ENCODE assay signal across 8 mouse cellular contexts in the genomic region with DNA sequence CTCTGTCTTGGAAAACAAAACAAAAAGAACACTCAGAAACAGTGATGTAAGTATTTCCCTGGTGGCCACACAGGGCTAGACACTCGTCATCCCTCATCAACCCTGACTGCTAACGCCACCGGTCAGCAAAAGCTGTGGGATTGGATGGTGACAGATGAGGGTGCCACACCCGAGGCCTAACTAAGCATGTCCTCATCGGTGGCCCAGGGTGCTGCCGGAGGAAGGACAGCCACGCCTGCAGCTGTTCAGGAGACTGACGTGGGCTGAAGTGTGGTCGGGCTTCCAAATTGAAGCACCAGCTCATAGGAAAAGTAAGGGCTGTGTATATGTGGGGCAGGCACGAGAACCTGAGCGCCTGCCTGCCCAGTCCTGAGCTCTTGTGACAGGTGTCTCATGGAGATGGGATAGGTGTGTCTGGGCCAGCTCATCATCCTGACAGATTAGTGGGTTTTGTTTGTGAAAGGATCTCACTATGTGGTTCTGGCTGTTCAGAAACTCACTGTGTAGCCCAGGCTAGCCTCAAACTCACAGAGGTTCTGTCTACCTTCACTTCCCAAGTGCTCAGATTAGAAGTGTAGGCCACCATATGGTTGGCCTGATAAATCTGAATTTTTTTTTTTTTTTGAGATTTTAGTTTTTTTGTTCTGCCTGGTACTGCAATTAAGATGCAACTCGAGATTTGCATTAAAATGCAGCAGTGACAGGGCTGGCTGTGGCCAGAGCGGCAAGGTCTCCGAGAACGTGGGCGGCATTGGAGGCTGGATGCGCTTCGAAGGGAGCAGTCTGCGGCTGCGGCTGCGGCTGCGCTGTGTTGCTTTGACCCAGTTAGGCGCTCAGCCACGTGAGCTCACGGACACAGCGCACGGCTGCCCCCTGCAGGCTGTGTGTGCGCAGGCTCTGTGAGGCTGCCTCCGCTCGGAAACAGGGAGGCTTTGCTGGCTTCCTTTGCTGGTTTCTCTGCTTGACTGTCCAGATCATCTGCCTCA. TPM values are rescaled to one million over a fixed set of nuclear protein-coding genes. Genes with fewer than 3 reads are reported as not detected.
A peak's percentile ranks its signal among the peaks of the same experiment; 100 is the strongest.
DNase-seq lines count a peak whose midpoint lies in the region; ATAC-seq lines count a peak whose summit lies in the region.

No protein-coding gene starts in this region.

- peak overlapping the region; percentile 21; the same call in 1 of the 2 replicates for H3K4me2 ChIP-seq in embryonic facial prominence, embryonic 11.5 days (ENCODE audit: low read depth, low read length)
- H3K4me2 ChIP-seq in limb, embryonic 12.5 days: peak overlapping the region; percentile 40
- H3K4me2 ChIP-seq in midbrain, embryonic 15.5 days: peak overlapping the region; percentile 36

- peak; percentile 80 for DNase-seq in 3134 (ENCODE audit: extremely low read depth, insufficient read length, low spot score)
- peak; percentile 93 for DNase-seq in adrenal gland, postnatal 14 days
- peak; percentile 93 for DNase-seq in embryonic facial prominence, embryonic 11.5 days (ENCODE audit: low spot score)
- DNase-seq in heart, adult 18-20 months: peak; percentile 91 to 92
- peak; percentile 89 for DNase-seq in kidney, adult 18-20 months
- peak; percentile 70 to 81 for DNase-seq in spleen, adult 18-20 months

- peak; percentile 83 for ATAC-seq in embryonic facial prominence, embryonic 11.5 days (replicated peaks; ENCODE audit: insufficient number of reproducible peaks, low FRiP score, low TSS enrichment, low read depth)
- peak; percentile 73 for ATAC-seq in limb, embryonic 12.5 days (ENCODE audit: insufficient number of reproducible peaks, insufficient read depth, low FRiP score, low TSS enrichment, low read depth)
- peak; percentile 95 for ATAC-seq in midbrain, embryonic 15.5 days (replicated peaks)

- 33% methylated on average over 30 of the region's 30 CpGs for WGBS in embryonic facial prominence, embryonic 11.5 days
- 33% methylated on average over 30 of the region's 30 CpGs for whole genome bisulfite sequencing in limb, embryonic 12.5 days
- WGBS in midbrain, embryonic 15.5 days: 33% methylated on average over 30 of the region's 30 CpGs

- no peak overlapping the region; the same call in 1 of the 2 replicates for H3K9ac ChIP-seq in embryonic facial prominence, embryonic 11.5 days (replicated peaks; ENCODE audit: low read length)
- no peak overlapping the region; the same call in 1 of the 2 replicates for H3K9ac ChIP-seq in limb, embryonic 12.5 days (replicated peaks)
- peak overlapping the region; percentile 6; the same call in 1 of the 2 replicates for H3K9ac ChIP-seq in midbrain, embryonic 15.5 days

- no peak overlapping the region for H3K27ac ChIP-seq in embryonic facial prominence, embryonic 11.5 days (replicated peaks; ENCODE audit: low read depth, low read length)
- H3K27ac ChIP-seq in limb, embryonic 12.5 days: 0 out of 2 replicates have a peak overlapping the region, but pooled peaks have one; percentile 4
- H3K27ac ChIP-seq in midbrain, embryonic 15.5 days: peak overlapping the region; percentile 61

- H3K4me1 ChIP-seq in embryonic facial prominence, embryonic 11.5 days (ENCODE audit: control insufficient read depth, insufficient read depth, low read length): no peaks in the 10 kb centered on the region
- H3K4me1 ChIP-seq in limb, embryonic 12.5 days (replicated peaks): peaks cover 4% of the 10 kb centered on the region; the same call in 1 of the 2 replicates
- H3K4me1 ChIP-seq in midbrain, embryonic 15.5 days: peaks cover 9% of the 10 kb centered on the region

- no peaks in the 10 kb centered on the region for H3K27me3 ChIP-seq in embryonic facial prominence, embryonic 11.5 days (ENCODE audit: control insufficient read depth, insufficient read depth, low read length)
- H3K27me3 ChIP-seq in limb, embryonic 12.5 days: no peaks in the 10 kb centered on the region
- H3K27me3 ChIP-seq in midbrain, embryonic 15.5 days (replicated peaks): no peaks in the 10 kb centered on the region

- H3K4me3 ChIP-seq in embryonic facial prominence, embryonic 11.5 days (ENCODE audit: low read depth, low read length): no peak overlapping the region
- no peak overlapping the region for H3K4me3 ChIP-seq in limb, embryonic 12.5 days (replicated peaks)
- H3K4me3 ChIP-seq in midbrain, embryonic 15.5 days: peak overlapping the region; percentile 8

- H3K36me3 ChIP-seq in embryonic facial prominence, embryonic 11.5 days (replicated peaks; ENCODE audit: control insufficient read depth, insufficient read depth, low read depth, low read length): no peaks in the 10 kb centered on the region
- H3K36me3 ChIP-seq in limb, embryonic 12.5 days: peaks cover 42% of the 10 kb centered on the region
- H3K36me3 ChIP-seq in midbrain, embryonic 15.5 days (replicated peaks): no peaks in the 10 kb centered on the region

- H3K9me3 ChIP-seq in embryonic facial prominence, embryonic 11.5 days (replicated peaks; ENCODE audit: control insufficient read depth, low read length): no peaks in the 10 kb centered on the region
- H3K9me3 ChIP-seq in limb, embryonic 12.5 days: no peaks in the 10 kb centered on the region
- H3K9me3 ChIP-seq in midbrain, embryonic 15.5 days: no peaks in the 10 kb centered on the region

RNA-seq across cellular contexts. Expression of gene Apopt1, which starts 19.1 kb away (rescaled TPM):
- total RNA-seq in adrenal gland, postnatal 14 days (2021): 72.5 and 73.3 TPM in 2 replicates
- 55.2 and 57.7 TPM in 2 replicates for polyA plus RNA-seq in embryonic facial prominence, embryonic 11.5 days (2014; fragmentation: Nextera tagmentation; extraction: Ambion mirVana)
- total RNA-seq in heart, adult 18-20 months (2021): 10 to 100 TPM; 33.9 to 36.8 TPM
- 59.3 and 63.8 TPM in 2 replicates for polyA plus RNA-seq in limb, embryonic 12.5 days (2016; fragmentation: Nextera tagmentation; extraction: Ambion mirVana)
- 51.9 and 55.3 TPM in 2 replicates for polyA plus RNA-seq in midbrain, embryonic 15.5 days (2015; fragmentation: Nextera tagmentation; extraction: Ambion mirVana)

RNA-seq across cellular contexts. Expression of gene Bag5, which starts 19.1 kb away (rescaled TPM):
- 32.5 and 34.6 TPM in 2 replicates for total RNA-seq in adrenal gland, postnatal 14 days (2021)
- polyA plus RNA-seq in embryonic facial prominence, embryonic 11.5 days (2014; fragmentation: Nextera tagmentation; extraction: Ambion mirVana): 56.8 and 59.8 TPM in 2 replicates
- 10 to 100 TPM; 19.7 to 26.3 TPM for total RNA-seq in heart, adult 18-20 months (2021)
- polyA plus RNA-seq in limb, embryonic 12.5 days (2016; fragmentation: Nextera tagmentation; extraction: Ambion mirVana): 60.5 and 60.9 TPM in 2 replicates
- polyA plus RNA-seq in midbrain, embryonic 15.5 days (2015; fragmentation: Nextera tagmentation; extraction: Ambion mirVana): 71.7 and 73.1 TPM in 2 replicates

RNA-seq across cellular contexts. Expression of gene Klc1, which starts 26.5 kb away (rescaled TPM):
- 99.9 and 115 TPM in 2 replicates for total RNA-seq in adrenal gland, postnatal 14 days (2021)
- polyA plus RNA-seq in embryonic facial prominence, embryonic 11.5 days (2014; fragmentation: Nextera tagmentation; extraction: Ambion mirVana): 132 and 143 TPM in 2 replicates
- total RNA-seq in heart, adult 18-20 months (2021): 10 to 100 TPM; 77.1 to 83.0 TPM
- polyA plus RNA-seq in limb, embryonic 12.5 days (2016; fragmentation: Nextera tagmentation; extraction: Ambion mirVana): 114 and 121 TPM in 2 replicates
- 661 and 666 TPM in 2 replicates for polyA plus RNA-seq in midbrain, embryonic 15.5 days (2015; fragmentation: Nextera tagmentation; extraction: Ambion mirVana)

RNA-seq across cellular contexts. Expression of gene Trmt61a, which starts 54.2 kb away (rescaled TPM):
- 14.2 and 15.5 TPM in 2 replicates for total RNA-seq in adrenal gland, postnatal 14 days (2021)
- 3.8 and 5.4 TPM in 2 replicates for polyA plus RNA-seq in embryonic facial prominence, embryonic 11.5 days (2014; fragmentation: Nextera tagmentation; extraction: Ambion mirVana)
- 1 to 10 TPM; 5.8 to 6.5 TPM for total RNA-seq in heart, adult 18-20 months (2021)
- 10.4 and 11.4 TPM in 2 replicates for polyA plus RNA-seq in limb, embryonic 12.5 days (2016; fragmentation: Nextera tagmentation; extraction: Ambion mirVana)
- 10.4 and 11.9 TPM in 2 replicates for polyA plus RNA-seq in midbrain, embryonic 15.5 days (2015; fragmentation: Nextera tagmentation; extraction: Ambion mirVana)

RNA-seq across cellular contexts. Expression of gene Ckb, which starts 60.0 kb away (rescaled TPM):
- total RNA-seq in adrenal gland, postnatal 14 days (2021): 62.6 and 83.5 TPM in 2 replicates
- polyA plus RNA-seq in embryonic facial prominence, embryonic 11.5 days (2014; fragmentation: Nextera tagmentation; extraction: Ambion mirVana): 450 and 485 TPM in 2 replicates
- 10 to 100 TPM; 67.8 to 74.5 TPM for total RNA-seq in heart, adult 18-20 months (2021)
- polyA plus RNA-seq in limb, embryonic 12.5 days (2016; fragmentation: Nextera tagmentation; extraction: Ambion mirVana): 102 and 112 TPM in 2 replicates
- polyA plus RNA-seq in midbrain, embryonic 15.5 days (2015; fragmentation: Nextera tagmentation; extraction: Ambion mirVana): 1,376 and 1,480 TPM in 2 replicates
